Mouse (Mus musculus) liver, embryonic 14.5 days (tissue): ENCODE data around the gene Gnpat.

Experiments used
- CTCF ChIP-seq: IDR thresholded peaks from 2 replicates; pipeline ENCODE4 v1.5.1; 2016; ENCODE audit warnings: antibody characterized with exemption, low read depth, control low read depth
- EP300 ChIP-seq: IDR thresholded peaks from 2 replicates; pipeline ENCODE4 v1.6.1; 2016; ENCODE audit warnings: antibody characterized with exemption, low read depth

GRCm38 (mm10) chr8:124835848-124836247, 27.0 kb upstream of the Gnpat start:
- TF ChIP-seq CTCF = no peak
- no peak for TF ChIP-seq EP300
